Mouse (Mus musculus): ENCODE measurements around the gene Il1r1. TPM values are rescaled to one million over a fixed set of nuclear protein-coding genes. Genes with fewer than 3 reads are reported as not detected.
"Not testable (repeated sequence)": the region's sequence is repeated elsewhere in the genome, so short reads cannot be mapped to it uniquely, and the experiment has no call there.

Gene Il1r1
- polyA plus RNA-seq, 1 experiment from 2014 or later, result 0.13 TPM

DNA sequence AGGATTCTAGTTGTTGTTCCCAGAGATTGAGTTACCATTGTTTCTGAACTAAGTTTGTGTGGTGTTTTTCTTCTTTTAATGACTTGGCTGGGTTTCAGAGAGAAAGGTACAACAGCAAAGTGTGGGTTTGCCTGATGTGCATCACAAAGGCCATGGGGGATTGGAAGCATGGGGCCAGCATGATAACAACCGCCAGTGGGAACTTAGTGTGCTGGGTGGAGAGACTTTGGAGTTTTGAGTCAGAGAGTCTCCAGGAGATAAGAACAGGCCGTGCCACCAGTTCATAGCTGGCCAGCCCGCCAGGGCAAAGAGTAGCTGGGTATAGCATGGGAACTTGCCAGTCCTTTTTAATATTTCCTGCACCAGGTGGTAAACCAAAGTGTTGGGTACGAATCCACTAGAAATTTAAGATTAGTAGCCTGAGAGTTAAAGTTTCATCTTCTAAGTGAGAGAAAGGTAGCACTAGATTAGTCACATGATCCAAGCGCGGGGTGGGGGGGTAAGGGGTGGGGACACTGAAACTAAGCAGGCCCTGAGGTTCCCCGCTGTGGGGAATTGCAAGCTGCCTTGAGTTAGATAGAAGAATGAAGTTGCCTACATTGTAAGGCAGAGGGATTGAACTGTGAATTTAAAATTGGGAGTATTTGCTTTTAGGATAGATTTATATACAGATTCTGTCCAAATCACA is 78.4 kb downstream of the Il1r1 start:
- WGBS (ENCODE audit: missing documents), result 92% methylated on average over 7 of the region's 7 CpGs
- no peak overlapping the region for H3K27ac ChIP-seq

DNA sequence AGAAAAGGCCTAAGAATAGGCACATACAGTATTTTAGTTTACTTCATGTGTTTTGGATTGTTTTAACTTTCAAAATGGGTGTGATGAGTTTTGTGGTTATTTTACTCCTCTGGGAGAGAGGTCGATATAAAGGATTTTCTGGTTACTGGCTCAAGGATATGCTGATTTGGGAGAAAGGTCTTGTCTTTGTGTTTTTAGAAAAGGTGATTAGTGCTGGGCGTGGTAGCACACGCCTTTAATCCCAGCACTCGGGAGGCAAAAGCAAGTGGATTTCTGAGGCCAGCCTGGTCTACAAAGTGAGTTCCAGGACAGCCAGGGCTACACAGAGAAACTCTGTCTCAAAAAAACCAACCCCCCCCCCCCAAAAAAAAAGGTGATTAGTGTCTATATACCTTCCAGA is 79.4 kb downstream of the Il1r1 start:
- WGBS (ENCODE audit: missing documents), result 100% methylated on average over 1 of the region's 4 CpGs
- H3K27ac ChIP-seq; H3K79me2 ChIP-seq (ENCODE audit: inconsistent target); H3K36me3 ChIP-seq (ENCODE audit: inconsistent target); H3K4me3 ChIP-seq (ENCODE audit: inconsistent target): not testable (repeated sequence)

More for the DNA sequence above, 78.4 kb downstream of the Il1r1 start:
- Histone ChIP-seq H3K79me2 (ENCODE audit: inconsistent target) (no peaks in the 10 kb centered on the region), H3K4me3 (ENCODE audit: inconsistent target) (no peak overlapping the region), H3K36me3 (ENCODE audit: inconsistent target) (no peaks in the 10 kb centered on the region)

DNA sequence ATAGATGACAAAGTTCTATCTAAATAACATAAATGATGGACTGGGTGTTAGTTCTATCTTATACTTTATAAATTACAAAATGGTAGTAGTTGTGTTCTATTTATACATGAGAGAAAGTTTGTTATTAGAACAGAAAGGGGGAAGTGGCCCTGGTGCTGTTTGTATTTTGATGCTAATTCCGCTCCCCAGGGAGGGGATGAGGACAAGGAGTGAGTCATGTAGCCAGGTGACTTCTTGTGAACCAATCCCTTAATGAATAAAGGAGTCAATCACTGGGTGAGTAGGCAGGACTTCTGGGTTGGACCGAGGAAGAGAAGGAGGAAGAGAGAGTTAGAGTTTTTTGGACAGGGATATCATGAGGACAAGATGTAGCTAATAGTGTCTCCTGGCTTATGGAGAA is 81.2 kb downstream of the Il1r1 start:
- Histone ChIP-seq H3K27ac (no peak overlapping the region), H3K36me3 (ENCODE audit: inconsistent target) (no peaks in the 10 kb centered on the region), H3K4me3 (ENCODE audit: inconsistent target) (no peak overlapping the region), H3K79me2 (ENCODE audit: inconsistent target) (no peaks in the 10 kb centered on the region)
- WGBS (ENCODE audit: missing documents), result 88% methylated on average over 2 of the region's 2 CpGs

DNA sequence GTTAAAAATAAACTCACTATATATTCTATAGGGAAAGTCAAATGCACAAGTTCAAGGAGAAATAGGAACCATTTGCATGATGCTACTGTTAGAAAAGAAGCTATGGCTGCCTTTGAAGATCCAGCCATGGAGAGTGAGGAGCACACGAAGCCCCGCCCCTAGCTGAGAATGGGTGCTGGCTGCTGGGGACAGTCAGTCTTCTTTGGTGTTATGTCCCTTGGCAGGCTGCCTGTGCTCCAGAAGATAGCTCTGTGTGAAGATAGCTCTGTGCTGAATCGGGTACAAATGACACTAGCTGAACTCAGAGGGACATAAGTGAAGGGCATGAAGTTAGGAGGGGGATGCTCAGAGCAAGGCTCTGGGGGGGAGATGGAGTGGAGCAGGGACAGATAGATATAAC is 86.2 kb downstream of the Il1r1 start:
- Histone ChIP-seq H3K27ac (no peak overlapping the region), H3K4me3 (ENCODE audit: inconsistent target) (no peak overlapping the region), H3K36me3 (ENCODE audit: inconsistent target) (no peaks in the 10 kb centered on the region), H3K79me2 (ENCODE audit: inconsistent target) (no peaks in the 10 kb centered on the region)
- WGBS (ENCODE audit: missing documents), result 96% methylated on average over 3 of the region's 3 CpGs

DNA sequence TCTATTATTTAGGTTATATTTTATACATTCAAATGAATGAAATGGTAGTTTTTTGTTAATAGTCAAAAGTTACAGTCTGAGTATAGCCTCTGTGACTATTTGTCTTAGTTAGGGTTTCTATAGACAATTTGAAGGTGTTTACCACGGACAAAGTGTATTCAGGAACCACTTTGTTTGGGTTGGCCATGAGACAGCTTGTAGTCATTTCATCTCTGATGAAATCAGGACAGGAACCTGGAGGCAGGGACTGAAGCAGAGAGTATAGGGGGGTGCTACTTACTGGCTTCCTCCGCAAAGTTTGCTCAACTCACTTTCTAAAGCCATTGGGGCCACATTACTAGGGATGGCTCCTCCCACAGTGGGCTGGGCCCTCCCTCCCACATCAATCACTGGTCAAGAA is 86.7 kb downstream of the Il1r1 start:
- H3K79me2 ChIP-seq (ENCODE audit: inconsistent target), result no peaks in the 10 kb centered on the region
- 86% methylated on average over 2 of the region's 2 CpGs for WGBS (ENCODE audit: missing documents)
- no peak overlapping the region for H3K27ac ChIP-seq
- no peak overlapping the region for H3K4me3 ChIP-seq (ENCODE audit: inconsistent target)
- H3K36me3 ChIP-seq (ENCODE audit: inconsistent target), result no peaks in the 10 kb centered on the region

DNA sequence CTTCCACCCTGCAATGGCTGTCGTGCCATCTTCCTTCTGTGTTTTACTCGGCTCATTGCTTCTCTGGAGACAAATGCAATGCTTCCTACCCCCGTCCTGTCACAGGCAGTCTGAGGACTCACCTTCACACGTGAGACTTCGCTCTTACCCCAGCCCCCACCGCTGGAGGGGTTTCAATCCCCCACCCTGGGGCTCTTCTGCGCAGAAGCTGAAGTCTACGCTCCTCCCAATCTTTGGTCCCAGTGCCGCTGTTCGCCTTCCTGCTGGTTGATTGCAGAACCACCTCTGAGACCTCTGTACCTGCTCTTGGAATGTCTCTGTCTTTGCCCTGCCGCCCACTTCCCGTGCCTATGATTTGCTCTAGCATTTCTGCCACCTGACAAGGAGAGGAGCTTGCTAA is 89.1 kb downstream of the Il1r1 start:
- Histone ChIP-seq H3K36me3 (ENCODE audit: inconsistent target) (no peaks in the 10 kb centered on the region), H3K79me2 (ENCODE audit: inconsistent target) (no peaks in the 10 kb centered on the region), H3K4me3 (ENCODE audit: inconsistent target) (no peak overlapping the region), H3K27ac (no peak overlapping the region)
- WGBS (ENCODE audit: missing documents), result 89% methylated on average over 12 of the region's 12 CpGs

DNA sequence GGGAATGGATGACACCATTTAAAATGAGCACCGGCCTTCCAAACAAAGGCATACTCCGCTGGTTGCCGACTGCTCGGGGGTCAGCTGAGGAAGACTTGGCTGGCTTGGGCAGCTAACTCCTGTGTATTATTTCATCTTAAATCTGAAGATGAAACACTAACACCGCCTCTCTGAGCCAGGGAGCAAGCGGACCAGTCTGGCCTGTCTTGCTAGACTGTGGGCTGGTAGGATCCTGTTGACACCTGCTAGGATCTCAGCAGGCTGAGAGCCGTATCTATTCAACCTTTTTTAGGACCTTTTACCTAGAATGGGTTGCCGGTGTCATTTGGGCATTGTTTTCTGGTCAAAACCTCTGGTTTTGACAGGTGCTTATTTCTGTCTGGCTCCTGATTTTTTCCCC is 92.8 kb downstream of the Il1r1 start:
- no peaks in the 10 kb centered on the region for H3K36me3 ChIP-seq (ENCODE audit: inconsistent target)
- H3K79me2 ChIP-seq (ENCODE audit: inconsistent target), result no peaks in the 10 kb centered on the region
- no peak overlapping the region for H3K27ac ChIP-seq
- no peak overlapping the region for H3K4me3 ChIP-seq (ENCODE audit: inconsistent target)
- WGBS (ENCODE audit: missing documents), result 95% methylated on average over 8 of the region's 8 CpGs

DNA sequence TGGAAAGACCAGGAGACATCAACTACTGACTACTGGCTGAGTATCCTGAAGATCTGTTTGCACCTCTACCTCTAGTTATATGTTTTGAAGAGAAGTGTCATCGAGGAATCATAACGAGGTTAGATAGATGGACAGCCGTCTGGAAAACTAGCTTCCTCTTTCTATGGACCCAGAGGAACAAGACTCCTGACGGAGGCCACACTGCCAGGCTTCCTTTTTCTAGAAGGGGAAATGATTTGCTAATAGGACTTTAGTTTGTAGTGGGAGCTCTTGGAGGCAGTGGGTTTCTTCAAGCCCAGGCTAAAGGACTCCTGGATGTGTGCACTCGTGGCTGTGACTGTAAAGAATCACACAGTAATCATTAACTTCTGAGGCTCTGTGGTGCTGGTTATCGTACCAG is 96.9 kb downstream of the Il1r1 start:
- Histone ChIP-seq H3K36me3 (ENCODE audit: inconsistent target) (no peaks in the 10 kb centered on the region), H3K79me2 (ENCODE audit: inconsistent target) (no peaks in the 10 kb centered on the region), H3K4me3 (ENCODE audit: inconsistent target) (no peak overlapping the region), H3K27ac (no peak overlapping the region)
- WGBS (ENCODE audit: missing documents), result 14% methylated on average over 6 of the region's 6 CpGs

DNA sequence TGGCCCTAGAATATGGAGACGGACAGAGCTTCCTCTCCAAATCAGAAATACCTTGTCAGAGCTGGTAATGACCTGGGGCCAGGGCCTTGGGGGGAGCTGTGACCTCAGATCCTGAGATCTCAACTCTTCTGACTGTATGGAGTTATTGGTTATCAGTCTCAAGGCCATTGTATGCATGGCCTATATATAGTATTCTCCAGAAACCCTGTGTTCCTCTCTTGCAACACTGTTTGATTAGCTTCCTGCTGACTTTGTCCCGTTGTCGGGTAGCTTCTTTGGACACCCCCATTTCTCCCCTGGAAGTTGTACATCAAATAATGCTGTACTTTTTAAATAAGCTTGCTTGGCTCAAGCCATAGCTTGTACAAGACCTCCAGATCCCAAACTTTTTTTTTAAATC is 97.7 kb downstream of the Il1r1 start:
- 34% methylated on average over 3 of the region's 3 CpGs for WGBS (ENCODE audit: missing documents)
- H3K4me3 ChIP-seq (ENCODE audit: inconsistent target), result no peak overlapping the region
- no peaks in the 10 kb centered on the region for H3K79me2 ChIP-seq (ENCODE audit: inconsistent target)
- H3K36me3 ChIP-seq (ENCODE audit: inconsistent target), result no peaks in the 10 kb centered on the region
- no peak overlapping the region for H3K27ac ChIP-seq

DNA sequence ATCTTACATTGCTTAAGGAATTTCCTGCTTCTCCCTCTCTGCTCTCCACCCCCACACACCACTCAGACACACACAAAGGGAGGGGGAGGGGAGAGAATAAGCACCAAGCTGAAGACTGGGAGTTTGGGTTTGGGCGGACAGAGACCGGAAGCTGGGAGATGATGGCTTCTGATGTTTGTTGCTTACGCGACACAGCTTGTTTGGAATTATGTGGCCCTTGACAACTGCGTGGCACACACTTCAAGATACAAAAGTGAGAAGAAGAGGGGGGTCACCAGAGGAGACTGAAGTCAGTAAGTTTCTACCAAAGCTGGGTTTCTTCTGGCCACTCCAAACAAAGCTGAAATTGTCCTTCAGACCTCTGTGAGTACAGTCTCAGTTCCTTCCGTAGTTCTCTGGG is 99.6 kb downstream of the Il1r1 start, which contains the start of gene Il1rl2:
Gene Il1rl2 (plus strand): TSS at position 154 of the 400 bp plus-strand sequence.
- 6% methylated on average over 5 of the region's 6 CpGs for WGBS (ENCODE audit: missing documents)
- no peaks in the 10 kb centered on the region for H3K36me3 ChIP-seq (ENCODE audit: inconsistent target)
- peak within 1 kb of the TSS; percentile 4; the same call in 1 of the 2 replicates for H3K4me3 ChIP-seq (ENCODE audit: inconsistent target)
- no peak within 1 kb of the TSS for H3K27ac ChIP-seq
- no peaks in the 10 kb centered on the region for H3K79me2 ChIP-seq (ENCODE audit: inconsistent target)

DNA sequence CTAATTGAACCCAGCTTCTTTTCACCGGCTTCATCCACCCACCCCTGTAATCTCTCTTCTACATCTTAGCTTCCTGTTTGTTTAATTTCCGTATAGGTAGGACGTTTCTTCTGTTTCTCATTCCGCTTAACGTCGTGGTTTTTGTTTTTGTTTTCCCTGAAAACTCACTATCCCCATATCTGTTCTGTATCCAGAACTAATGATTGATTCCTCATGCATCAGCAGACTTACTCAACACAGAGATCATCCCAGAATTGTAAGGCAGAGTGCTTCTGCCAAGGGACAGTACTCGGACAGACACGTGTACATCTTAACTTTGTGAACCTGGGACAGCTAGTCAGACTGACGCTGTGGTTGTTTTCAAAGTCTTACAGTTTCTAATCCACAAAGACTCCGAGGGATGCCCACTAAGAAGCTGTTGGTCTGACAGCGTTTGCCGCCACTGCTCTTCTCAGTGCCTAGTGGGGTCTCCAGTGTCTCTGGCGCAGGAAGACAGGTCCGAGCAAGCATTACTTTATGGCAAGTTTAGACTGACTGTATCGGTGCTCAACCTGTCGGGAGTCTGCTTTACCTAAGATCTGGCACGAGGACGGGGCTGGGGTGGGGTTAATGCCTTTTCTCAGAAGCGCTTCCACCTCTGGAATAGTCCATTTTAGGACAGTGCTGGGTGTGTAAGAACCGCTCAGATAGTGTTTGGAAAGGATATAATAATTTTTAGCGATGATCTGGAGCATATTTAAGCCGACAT is 100.2 kb downstream of the Il1r1 start:
- no peaks in the 10 kb centered on the region for H3K36me3 ChIP-seq (ENCODE audit: inconsistent target)
- H3K27ac ChIP-seq, result no peak overlapping the region
- WGBS (ENCODE audit: missing documents), result 37% methylated on average over 22 of the region's 22 CpGs
- peak overlapping the region; percentile 4; the same call in 1 of the 2 replicates for H3K4me3 ChIP-seq (ENCODE audit: inconsistent target)
- no peaks in the 10 kb centered on the region for H3K79me2 ChIP-seq (ENCODE audit: inconsistent target)

DNA sequence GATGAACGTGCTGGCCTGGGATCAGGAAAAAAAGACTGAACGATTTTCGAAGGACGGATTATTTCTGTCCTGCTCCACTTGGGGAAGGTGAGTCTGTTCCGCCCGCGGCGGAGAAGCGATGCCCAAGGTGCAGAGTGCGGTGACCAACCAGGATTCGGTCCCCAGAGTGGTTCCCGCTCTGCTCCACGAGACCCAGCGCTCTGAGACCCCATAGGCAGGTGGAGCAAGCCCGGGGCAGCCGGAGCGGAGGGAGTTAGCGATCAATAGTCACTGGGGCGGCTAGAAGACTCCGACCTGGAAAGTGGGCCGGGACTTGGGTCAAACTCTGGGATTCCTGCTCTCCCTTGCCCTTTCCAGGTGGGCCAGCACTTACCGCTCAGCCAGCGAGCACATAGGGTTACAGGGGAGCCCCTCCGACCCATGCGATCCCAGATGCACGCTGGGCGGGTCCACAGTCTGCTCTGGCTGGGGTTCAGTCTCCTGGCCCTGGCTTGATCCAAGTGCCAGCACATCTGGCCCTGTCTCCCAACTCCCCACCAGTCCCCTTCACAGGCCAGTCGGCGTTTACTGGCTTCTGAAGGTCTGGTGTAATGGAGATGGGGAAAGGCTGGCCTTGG is 100.9 kb downstream of the Il1r1 start:
- H3K4me3 ChIP-seq (ENCODE audit: inconsistent target), result no peak overlapping the region
- WGBS (ENCODE audit: missing documents), result 82% methylated on average over 23 of the region's 29 CpGs
- no peaks in the 10 kb centered on the region for H3K36me3 ChIP-seq (ENCODE audit: inconsistent target)
- no peak overlapping the region for H3K27ac ChIP-seq
- no peaks in the 10 kb centered on the region for H3K79me2 ChIP-seq (ENCODE audit: inconsistent target)

DNA sequence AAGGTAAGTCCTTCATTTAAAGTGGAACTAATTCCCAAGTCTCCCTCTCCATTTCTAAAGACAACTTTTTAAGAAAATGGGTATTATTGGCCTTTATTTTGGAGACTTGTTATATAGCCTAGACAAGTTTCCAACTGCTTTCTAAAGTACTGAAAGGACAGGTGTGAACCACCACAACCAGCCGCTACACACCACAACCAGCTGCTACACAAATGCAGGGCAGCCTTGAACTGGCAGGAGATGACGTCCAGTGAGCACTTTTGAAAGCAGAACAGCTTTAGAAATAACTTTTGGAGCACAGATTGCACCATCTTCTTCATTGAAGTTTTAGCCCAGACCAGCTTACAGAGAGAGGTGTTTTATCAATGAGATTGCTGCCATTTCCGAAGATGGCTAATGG is 102.7 kb downstream of the Il1r1 start:
- 77% methylated on average over 3 of the region's 3 CpGs for WGBS (ENCODE audit: missing documents)
- H3K4me3 ChIP-seq (ENCODE audit: inconsistent target), result no peak overlapping the region

DNA sequence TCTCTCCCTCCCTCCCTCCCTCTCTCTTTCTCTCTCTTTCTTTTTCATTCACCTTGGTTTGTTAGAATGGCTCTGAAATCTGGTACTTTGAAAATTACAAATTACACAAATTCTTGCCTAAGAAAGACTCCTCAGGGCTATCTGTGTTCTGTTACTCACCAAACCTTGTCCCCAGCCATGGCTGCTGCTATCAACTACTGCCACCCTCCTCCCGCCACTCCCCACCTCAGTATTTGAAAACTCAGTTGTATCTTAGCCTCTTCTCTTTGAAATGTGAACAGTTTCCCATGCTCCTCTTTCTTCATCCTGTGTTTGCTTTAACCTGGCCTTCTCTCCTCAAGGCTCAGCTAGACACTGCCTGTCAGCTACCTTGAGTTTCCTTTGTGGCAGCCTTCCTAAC is 104.6 kb downstream of the Il1r1 start:
- Histone ChIP-seq H3K36me3 (ENCODE audit: inconsistent target) (no peaks in the 10 kb centered on the region), H3K4me3 (ENCODE audit: inconsistent target) (no peak overlapping the region), H3K27ac (no peak overlapping the region), H3K79me2 (ENCODE audit: inconsistent target) (no peaks in the 10 kb centered on the region)
- WGBS (ENCODE audit: missing documents), result 87% methylated on average over 1 of the region's 1 CpGs

More for the DNA sequence above, 102.7 kb downstream of the Il1r1 start:
- no peaks in the 10 kb centered on the region for H3K79me2 ChIP-seq (ENCODE audit: inconsistent target)
- no peaks in the 10 kb centered on the region for H3K36me3 ChIP-seq (ENCODE audit: inconsistent target)
- no peak overlapping the region for H3K27ac ChIP-seq

DNA sequence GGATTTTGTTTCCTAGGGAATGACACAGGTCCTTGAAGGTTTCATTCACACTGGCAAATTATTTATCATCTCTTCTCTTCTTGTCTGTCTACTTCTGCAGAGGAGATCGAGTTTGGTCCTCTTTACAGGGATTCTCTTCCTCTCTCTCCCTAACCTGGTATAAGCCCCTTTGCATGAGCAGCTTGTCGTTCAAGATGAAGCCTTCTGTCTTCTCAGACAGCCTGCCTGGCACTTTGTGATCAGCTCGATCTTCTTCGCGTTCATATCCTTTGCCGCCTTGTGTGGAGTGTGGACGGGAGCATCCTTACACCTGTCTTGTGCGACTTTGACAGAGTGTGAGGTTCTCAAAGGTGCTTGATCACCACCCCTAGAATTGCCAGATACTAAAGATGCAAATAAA is 105.3 kb downstream of the Il1r1 start:
- WGBS (ENCODE audit: missing documents), result 96% methylated on average over 8 of the region's 8 CpGs
- Histone ChIP-seq H3K79me2 (ENCODE audit: inconsistent target) (no peaks in the 10 kb centered on the region), H3K27ac (no peak overlapping the region), H3K4me3 (ENCODE audit: inconsistent target) (no peak overlapping the region), H3K36me3 (ENCODE audit: inconsistent target) (no peaks in the 10 kb centered on the region)
